Mouse (Mus musculus): ENCODE data around the gene Drd2. TPM values are rescaled to one million over a fixed set of nuclear protein-coding genes. Genes with fewer than 3 reads are reported as not detected.

Drd2 gene
- not detected in 2 replicates for polyA plus RNA-seq (2015; fragmentation: Nextera tagmentation; extraction: Ambion mirVana)

- Histone ChIP-seq H3K27me3 (peaks cover 58% of the 10 kb centered on the region), H3K4me1 (peaks cover 10% of the 10 kb centered on the region), H3K27ac (no peak within 1 kb of the TSS), H3K36me3 (no peaks in the 10 kb centered on the region), H3K4me2 (peak within 1 kb of the TSS; percentile 68), H3K4me3 (peak within 1 kb of the TSS; percentile 38), H3K9ac (no peak within 1 kb of the TSS), H3K9me3 (no peaks in the 10 kb centered on the region)
- WGBS, result 1% methylated on average over 78 of the region's 84 CpGs
- ATAC-seq (ENCODE audit: insufficient number of reproducible peaks, insufficient read depth, low FRiP score, low TSS enrichment, low read depth), result peak; percentile 74; the same call in 1 of the 2 replicates
Measured at GRCm38 (mm10) chr9:49340136-49341043, at the start of gene Drd2. Gene Drd2 (plus strand): TSS chr9:49340627.

- H3K4me3 ChIP-seq, result no peak overlapping the region
- no peaks in the 10 kb centered on the region for H3K27me3 ChIP-seq
- no peaks in the 10 kb centered on the region for H3K9me3 ChIP-seq
- H3K9ac ChIP-seq, result no peak overlapping the region
- H3K4me2 ChIP-seq, result no peak overlapping the region
- no peak overlapping the region for H3K27ac ChIP-seq
- no peaks in the 10 kb centered on the region for H3K36me3 ChIP-seq
- no peak for ATAC-seq (ENCODE audit: insufficient number of reproducible peaks, insufficient read depth, low FRiP score, low TSS enrichment, low read depth)
- H3K4me1 ChIP-seq, result no peaks in the 10 kb centered on the region
- WGBS, result 66% methylated on average over 1 of the region's 1 CpGs
Measured at GRCm38 (mm10) chr9:49295101-49295500, 45.3 kb upstream of the Drd2 start.

GRCm38 (mm10) chr9:49307576-49307975, 32.9 kb upstream of the Drd2 start:
- Histone ChIP-seq H3K9me3 (no peaks in the 10 kb centered on the region), H3K4me1 (no peaks in the 10 kb centered on the region), H3K27ac (no peak overlapping the region), H3K36me3 (no peaks in the 10 kb centered on the region), H3K4me3 (no peak overlapping the region), H3K9ac (no peak overlapping the region), H3K4me2 (no peak overlapping the region), H3K27me3 (no peaks in the 10 kb centered on the region)
- no peak for ATAC-seq (ENCODE audit: insufficient number of reproducible peaks, insufficient read depth, low FRiP score, low TSS enrichment, low read depth)
- 69% methylated on average over 3 of the region's 3 CpGs for WGBS

- WGBS, result 66% methylated on average over 4 of the region's 4 CpGs
- ATAC-seq (ENCODE audit: insufficient number of reproducible peaks, insufficient read depth, low FRiP score, low TSS enrichment, low read depth), result no peak
Measured at GRCm38 (mm10) chr9:49310821-49311220, 29.6 kb upstream of the Drd2 start.

GRCm38 (mm10) chr9:49318638-49319037, 21.8 kb upstream of the Drd2 start:
- H3K27me3 ChIP-seq, result no peaks in the 10 kb centered on the region
- H3K4me2 ChIP-seq, result no peak overlapping the region
- no peaks in the 10 kb centered on the region for H3K36me3 ChIP-seq
- ATAC-seq (ENCODE audit: insufficient number of reproducible peaks, insufficient read depth, low FRiP score, low TSS enrichment, low read depth), result no peak
- H3K4me1 ChIP-seq, result no peaks in the 10 kb centered on the region
- H3K27ac ChIP-seq, result no peak overlapping the region
- no peak overlapping the region for H3K4me3 ChIP-seq
- H3K9ac ChIP-seq, result no peak overlapping the region
- H3K9me3 ChIP-seq, result no peaks in the 10 kb centered on the region

More at GRCm38 (mm10) chr9:49310821-49311220, 29.6 kb upstream of the Drd2 start:
- Histone ChIP-seq H3K9me3 (no peaks in the 10 kb centered on the region), H3K36me3 (no peaks in the 10 kb centered on the region), H3K9ac (no peak overlapping the region), H3K27ac (no peak overlapping the region), H3K4me2 (no peak overlapping the region), H3K27me3 (no peaks in the 10 kb centered on the region), H3K4me1 (no peaks in the 10 kb centered on the region), H3K4me3 (no peak overlapping the region)

GRCm38 (mm10) chr9:49341044-49341365, 578 bp downstream of the Drd2 start:
- no peaks in the 10 kb centered on the region for H3K36me3 ChIP-seq
- H3K27ac ChIP-seq, result no peak overlapping the region
- WGBS, result under 1% methylated on average over 10 of the region's 10 CpGs
- H3K4me3 ChIP-seq, result peak overlapping the region; percentile 38; the same call in 1 of the 2 replicates
- peaks cover 58% of the 10 kb centered on the region for H3K27me3 ChIP-seq
- peaks cover 10% of the 10 kb centered on the region for H3K4me1 ChIP-seq
- H3K4me2 ChIP-seq, result peak overlapping the region; percentile 68
- no peaks in the 10 kb centered on the region for H3K9me3 ChIP-seq
- no peak overlapping the region for H3K9ac ChIP-seq
- no peak for ATAC-seq (ENCODE audit: insufficient number of reproducible peaks, insufficient read depth, low FRiP score, low TSS enrichment, low read depth)

- Histone ChIP-seq H3K27me3 (no peaks in the 10 kb centered on the region), H3K9me3 (no peaks in the 10 kb centered on the region), H3K9ac (no peak overlapping the region), H3K36me3 (no peaks in the 10 kb centered on the region), H3K4me3 (no peak overlapping the region), H3K4me2 (no peak overlapping the region), H3K27ac (no peak overlapping the region), H3K4me1 (peaks cover 4% of the 10 kb centered on the region; the same call in 1 of the 2 replicates)
- WGBS, result 15% methylated on average over 5 of the region's 5 CpGs
- ATAC-seq (ENCODE audit: insufficient number of reproducible peaks, insufficient read depth, low FRiP score, low TSS enrichment, low read depth), result no peak
Measured at GRCm38 (mm10) chr9:49365763-49366162, 25.3 kb downstream of the Drd2 start.

GRCm38 (mm10) chr9:49373946-49374345, 33.5 kb downstream of the Drd2 start:
- 90% methylated on average over 2 of the region's 2 CpGs for WGBS
- H3K27me3 ChIP-seq, result no peaks in the 10 kb centered on the region
- no peaks in the 10 kb centered on the region for H3K36me3 ChIP-seq
- no peaks in the 10 kb centered on the region for H3K4me1 ChIP-seq
- no peak overlapping the region for H3K4me3 ChIP-seq
- no peaks in the 10 kb centered on the region for H3K9me3 ChIP-seq
- no peak overlapping the region for H3K4me2 ChIP-seq
- no peak overlapping the region for H3K27ac ChIP-seq
- H3K9ac ChIP-seq, result no peak overlapping the region
- ATAC-seq (ENCODE audit: insufficient number of reproducible peaks, insufficient read depth, low FRiP score, low TSS enrichment, low read depth), result no peak

GRCm38 (mm10) chr9:49379962-49380361, 39.5 kb downstream of the Drd2 start:
- Histone ChIP-seq H3K9ac (no peak overlapping the region), H3K4me1 (no peaks in the 10 kb centered on the region), H3K36me3 (no peaks in the 10 kb centered on the region), H3K27me3 (no peaks in the 10 kb centered on the region), H3K27ac (no peak overlapping the region), H3K4me3 (no peak overlapping the region), H3K4me2 (no peak overlapping the region), H3K9me3 (no peaks in the 10 kb centered on the region)
- WGBS, result 93% methylated on average over 4 of the region's 4 CpGs
- ATAC-seq (ENCODE audit: insufficient number of reproducible peaks, insufficient read depth, low FRiP score, low TSS enrichment, low read depth), result no peak

- Histone ChIP-seq H3K4me2 (no peak overlapping the region), H3K36me3 (no peaks in the 10 kb centered on the region), H3K27me3 (no peaks in the 10 kb centered on the region), H3K4me3 (no peak overlapping the region), H3K4me1 (no peaks in the 10 kb centered on the region), H3K27ac (no peak overlapping the region), H3K9ac (no peak overlapping the region), H3K9me3 (no peaks in the 10 kb centered on the region)
- ATAC-seq (ENCODE audit: insufficient number of reproducible peaks, insufficient read depth, low FRiP score, low TSS enrichment, low read depth), result no peak
- 81% methylated on average over 3 of the region's 3 CpGs for WGBS
Measured at GRCm38 (mm10) chr9:49384041-49384440, 43.6 kb downstream of the Drd2 start.

GRCm38 (mm10) chr9:49384855-49385254, 44.4 kb downstream of the Drd2 start:
- Histone ChIP-seq H3K27ac (no peak overlapping the region), H3K4me1 (no peaks in the 10 kb centered on the region), H3K9me3 (no peaks in the 10 kb centered on the region), H3K9ac (no peak overlapping the region), H3K27me3 (no peaks in the 10 kb centered on the region), H3K36me3 (no peaks in the 10 kb centered on the region), H3K4me2 (no peak overlapping the region), H3K4me3 (no peak overlapping the region)
- 88% methylated on average over 6 of the region's 6 CpGs for WGBS
- no peak for ATAC-seq (ENCODE audit: insufficient number of reproducible peaks, insufficient read depth, low FRiP score, low TSS enrichment, low read depth)

- Histone ChIP-seq H3K9me3 (no peaks in the 10 kb centered on the region), H3K27ac (no peak overlapping the region), H3K4me1 (no peaks in the 10 kb centered on the region), H3K4me3 (no peak overlapping the region), H3K27me3 (no peaks in the 10 kb centered on the region), H3K4me2 (no peak overlapping the region), H3K9ac (no peak overlapping the region), H3K36me3 (no peaks in the 10 kb centered on the region)
- no peak for ATAC-seq (ENCODE audit: insufficient number of reproducible peaks, insufficient read depth, low FRiP score, low TSS enrichment, low read depth)
- 43% methylated on average over 7 of the region's 7 CpGs for WGBS
Measured at GRCm38 (mm10) chr9:49385301-49385700, 44.9 kb downstream of the Drd2 start.

Measured in embryonic facial prominence, embryonic 13.5 days (tissue).